Comparison of ENCODE assay signal across 22 mouse cellular contexts in the genomic region with DNA sequence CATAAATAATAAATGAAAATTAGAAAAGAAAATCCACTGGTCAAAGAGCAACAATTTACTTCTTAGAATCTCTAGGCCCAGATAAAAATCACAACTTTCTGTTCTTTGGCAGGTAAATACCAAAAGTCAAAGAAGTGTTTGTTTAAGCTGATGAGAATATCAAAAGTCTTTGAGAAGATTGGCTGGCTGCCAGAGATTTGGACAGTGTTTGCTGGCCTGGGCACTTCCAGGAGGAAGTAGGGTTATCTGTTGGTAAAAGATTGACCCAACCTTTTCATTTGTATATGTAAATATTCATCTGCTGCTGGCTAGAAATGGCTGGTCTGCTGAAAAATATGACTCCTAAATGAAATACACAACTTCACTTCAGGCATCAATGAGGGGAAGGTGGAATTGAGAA. TPM values are rescaled to one million over a fixed set of nuclear protein-coding genes. Genes with fewer than 3 reads are reported as not detected.
DNase-seq lines count a peak whose midpoint lies in the region; ATAC-seq and TF ChIP-seq lines count a peak whose summit lies in the region.
"Had no signal": no experiment of that assay in that cellular context is flagged by ENCODE, and none has a peak within 500 bp of the region (broad histone marks: within the 10 kb centered on the region; RNA-seq: fewer than 3 reads in every experiment).

No protein-coding gene starts in this region.

- H3K4me3 ChIP-seq in liver, adult 2 months (ENCODE audit: insufficient read depth, low read depth, low read length): no peak overlapping the region
- H3K4me3 ChIP-seq in liver, embryonic 12.5 days: no peak overlapping the region
- no peak overlapping the region for H3K4me3 ChIP-seq in MEL (ENCODE audit: control insufficient read depth in 1 of 2, insufficient read depth in 1 of 2, low read depth in 2 of 2, low read length in 2 of 2)
- H3K4me3 ChIP-seq in liver, embryonic 15.5 days (replicated peaks): no peak overlapping the region
- H3K4me3 ChIP-seq: embryonic facial prominence, embryonic 13.5 days; forebrain, embryonic 12.5 days; heart, embryonic 12.5 days had no signal

- H3K27ac ChIP-seq in liver, adult 2 months (replicated peaks; ENCODE audit: insufficient read depth, low read depth, low read length): no peak overlapping the region
- H3K27ac ChIP-seq in liver, embryonic 12.5 days: no peak overlapping the region
- H3K27ac ChIP-seq in MEL (ENCODE audit: control insufficient read depth, low read depth, low read length): no peak overlapping the region
- 0 out of 2 replicates have a peak overlapping the region, but pooled peaks have one; percentile 29 for H3K27ac ChIP-seq in liver, embryonic 15.5 days (replicated peaks)
- H3K27ac ChIP-seq: embryonic facial prominence, embryonic 13.5 days; forebrain, embryonic 12.5 days had no signal

- no peak for ATAC-seq in liver, embryonic 12.5 days
- no peak for ATAC-seq in liver, embryonic 15.5 days (ENCODE audit: insufficient read depth)
- no peak for ATAC-seq in inflammation-experienced regulatory T-cells, adult 6 months
- ATAC-seq: forebrain, embryonic 16.5 days had no signal

- no peaks in the 10 kb centered on the region for H3K9me3 ChIP-seq in liver, embryonic 12.5 days (replicated peaks)
- no peaks in the 10 kb centered on the region for H3K9me3 ChIP-seq in MEL (replicated peaks; ENCODE audit: insufficient read depth, low read length)
- H3K9me3 ChIP-seq in liver, embryonic 15.5 days (replicated peaks): no peaks in the 10 kb centered on the region
- H3K9me3 ChIP-seq: embryonic facial prominence, embryonic 13.5 days; forebrain, embryonic 12.5 days; heart, embryonic 12.5 days had no signal

- H3K4me2 ChIP-seq in liver, embryonic 12.5 days: no peak overlapping the region
- no peak overlapping the region for H3K4me2 ChIP-seq in liver, embryonic 15.5 days
- H3K4me2 ChIP-seq: embryonic facial prominence, embryonic 13.5 days; forebrain, embryonic 12.5 days; heart, embryonic 12.5 days had no signal

- H3K27me3 ChIP-seq in liver, adult 2 months (ENCODE audit: control insufficient read depth, insufficient read depth, low read length): no peaks in the 10 kb centered on the region
- H3K27me3 ChIP-seq in liver, embryonic 12.5 days (replicated peaks): no peaks in the 10 kb centered on the region
- no peaks in the 10 kb centered on the region; a peak in 1 of 4 replicates for H3K27me3 ChIP-seq in MEL (ENCODE audit: control insufficient read depth in 1 of 2, insufficient read depth in 2 of 2, low read length in 2 of 2)
- no peaks in the 10 kb centered on the region for H3K27me3 ChIP-seq in liver, embryonic 15.5 days
- H3K27me3 ChIP-seq: embryonic facial prominence, embryonic 13.5 days; forebrain, embryonic 12.5 days; heart, embryonic 12.5 days had no signal

- no peak overlapping the region for H3K9ac ChIP-seq in liver, adult 2 months (ENCODE audit: low read depth, low read length)
- no peak overlapping the region for H3K9ac ChIP-seq in liver, embryonic 12.5 days
- H3K9ac ChIP-seq in MEL (ENCODE audit: control insufficient read depth, low read depth, low read length, poor library complexity, severe bottlenecking): no peak overlapping the region
- H3K9ac ChIP-seq in liver, embryonic 15.5 days: no peak overlapping the region
- H3K9ac ChIP-seq: embryonic facial prominence, embryonic 13.5 days; forebrain, embryonic 12.5 days; heart, embryonic 12.5 days had no signal

- TF ChIP-seq RAD21 in MEL (IDR thresholded peaks at IDR 0.05; ENCODE audit: low read depth, low read length): no peak

- TF ChIP-seq POLR2A in liver, adult 2 months (IDR thresholded peaks at IDR 0.05; ENCODE audit: extremely low read depth, insufficient read depth, low read length): no peak
- TF ChIP-seq POLR2A in MEL (IDR thresholded peaks at IDR 0.05; ENCODE audit: control insufficient read depth in 1 of 2, insufficient read depth in 1 of 2, low read depth in 1 of 2, low read length in 2 of 2, poor library complexity in 1 of 2): no peak

- no peaks in the 10 kb centered on the region for H3K79me2 ChIP-seq in liver, adult 2 months (ENCODE audit: control insufficient read depth, insufficient read depth, low read length)
- H3K79me2 ChIP-seq in MEL (ENCODE audit: control insufficient read depth, insufficient read depth, low read length, poor library complexity): no peaks in the 10 kb centered on the region

- H3K36me3 ChIP-seq in liver, adult 2 months (ENCODE audit: control insufficient read depth, insufficient read depth, low read length): no peaks in the 10 kb centered on the region
- H3K36me3 ChIP-seq in liver, embryonic 12.5 days: no peaks in the 10 kb centered on the region
- H3K36me3 ChIP-seq in MEL (ENCODE audit: control insufficient read depth in 1 of 2, insufficient read depth in 2 of 2, low read length in 2 of 2): no peaks in the 10 kb centered on the region
- H3K36me3 ChIP-seq in liver, embryonic 15.5 days (replicated peaks): no peaks in the 10 kb centered on the region
- H3K36me3 ChIP-seq: embryonic facial prominence, embryonic 13.5 days; forebrain, embryonic 12.5 days; heart, embryonic 12.5 days had no signal

- H3K4me1 ChIP-seq in liver, adult 2 months (ENCODE audit: control insufficient read depth, insufficient read depth, low read length): no peaks in the 10 kb centered on the region
- H3K4me1 ChIP-seq in liver, embryonic 12.5 days: no peaks in the 10 kb centered on the region
- H3K4me1 ChIP-seq in MEL (ENCODE audit: control insufficient read depth in 1 of 2, insufficient read depth in 2 of 2, low read length in 2 of 2): no peaks in the 10 kb centered on the region
- no peaks in the 10 kb centered on the region for H3K4me1 ChIP-seq in liver, embryonic 15.5 days (replicated peaks)
- H3K4me1 ChIP-seq: embryonic facial prominence, embryonic 13.5 days; forebrain, embryonic 12.5 days; heart, embryonic 12.5 days had no signal

- TF ChIP-seq EP300 in MEL (IDR thresholded peaks at IDR 0.05; ENCODE audit: low read depth in 1 of 2, low read length in 2 of 2): 0 out of 4 replicates have a peak, but pooled peaks of 1 of the 2 experiments have one; percentile 6

- peak; percentile 61 for DNase-seq in liver, adult 2 months (ENCODE audit: extremely low read depth, low read depth, low spot score)
- peak; percentile 12 for DNase-seq in MEL (ENCODE audit: low read depth, low spot score)
- DNase-seq in yolk sac, embryonic 10.5 days (ENCODE audit: low spot score): peak; percentile 73
- no peak for DNase-seq in spleen, postnatal 14 days (ENCODE audit: low spot score in 2 of 2)
- DNase-seq: adrenal gland, adult 2 months; adrenal gland, postnatal 25 days; cerebellum, adult 18-20 months; cerebellum, adult 9-11 months; cerebellum, postnatal 36 days; gastrocnemius, postnatal 14 days; heart, postnatal 36 days had no signal

- TF ChIP-seq CTCF in liver, adult 2 months (IDR thresholded peaks at IDR 0.05; ENCODE audit: low read depth, low read length): no peak
- TF ChIP-seq CTCF in MEL (IDR thresholded peaks at IDR 0.05 in 2 of 3, conservative IDR thresholded peaks at IDR 0.05 in 1 of 3; ENCODE audit: control insufficient read depth in 1 of 3, insufficient read depth in 1 of 3, low read depth in 2 of 3, low read length in 3 of 3, poor library complexity in 1 of 3, severe bottlenecking in 1 of 3): no peak

TF ChIP-seq in MEL, 35 proteins besides CTCF, POLR2A, EP300 and RAD21:
- TF ChIP-seq GABPA (IDR thresholded peaks at IDR 0.05; ENCODE audit: low read depth, low read length) (no peak), MAFK (IDR thresholded peaks at IDR 0.05; ENCODE audit: borderline replicate concordance, low read depth, low read length) (no peak), MXI1 (IDR thresholded peaks at IDR 0.05; ENCODE audit: low read depth, low read length) (no peak), POLR2AphosphoS2 (IDR thresholded peaks at IDR 0.05; ENCODE audit: low read length) (no peak), ZMIZ1 (IDR thresholded peaks at IDR 0.05; ENCODE audit: low read depth, low read length) (no peak), CHD1 (IDR thresholded peaks at IDR 0.05; ENCODE audit: low read depth, low read length) (no peak), HCFC1 (IDR thresholded peaks at IDR 0.05; ENCODE audit: low read depth, low read length) (no peak), NRF1 (IDR thresholded peaks at IDR 0.05; ENCODE audit: insufficient read depth, low read depth, low read length, poor library complexity, severe bottlenecking) (no peak), SMC3 (IDR thresholded peaks at IDR 0.05; ENCODE audit: low read depth, low read length) (no peak), ETS1 (IDR thresholded peaks at IDR 0.05; ENCODE audit: low read depth, low read length) (no peak), GATA1 (IDR thresholded peaks at IDR 0.05; ENCODE audit: low read depth, low read length) (no peak), USF1 (IDR thresholded peaks at IDR 0.05; ENCODE audit: low read depth, low read length) (no peak), MYB (IDR thresholded peaks at IDR 0.05; ENCODE audit: low read depth, low read length) (no peak), USF2 (IDR thresholded peaks at IDR 0.05; ENCODE audit: borderline replicate concordance in 1 of 2, insufficient read depth in 1 of 2, low read depth in 1 of 2, low read length in 2 of 2) (no peak), MYC (IDR thresholded peaks at IDR 0.05; ENCODE audit: low read depth, low read length) (no peak), TBP (IDR thresholded peaks at IDR 0.05; ENCODE audit: low read depth, low read length) (no peak), KAT2A (conservative IDR thresholded peaks at IDR 0.05; ENCODE audit: low read depth, low read length) (no peak), BHLHE40 (IDR thresholded peaks at IDR 0.05; ENCODE audit: borderline replicate concordance, low read depth, low read length) (no peak), UBTF (IDR thresholded peaks at IDR 0.05; ENCODE audit: borderline replicate concordance, insufficient read depth, low read depth, low read length) (no peak), NELFE (IDR thresholded peaks at IDR 0.05; ENCODE audit: low read depth, low read length) (no peak)
TF ChIP-seq in MEL: peak in this region for 0.

RNA-seq across cellular contexts. Expression of a gene that starts 11.8 kb away (rescaled TPM):
- total RNA-seq in liver, adult 2 months (2014; rRNA removed): under 0.01 TPM in 2 replicates
- not detected in 2 replicates for polyA plus RNA-seq in liver, adult 2 months (2012; rRNA removed)
- 0.29 and 0.42 TPM in 2 replicates for polyA plus RNA-seq in liver, embryonic 12.5 days (2016; fragmentation: Nextera tagmentation; extraction: Ambion mirVana)
- not detected in 2 replicates for total RNA-seq in MEL (2012; rRNA removed)
- polyA plus RNA-seq in MEL (2012; ENCODE audit: insufficient read depth in 1 of 2, insufficient read length in 2 of 2, low read depth in 1 of 2, low replicate concordance in 2 of 2, missing spikeins in 1 of 2): not detected
- 1.5 and 1.6 TPM in 2 replicates for polyA plus RNA-seq in liver, embryonic 15.5 days (2015; fragmentation: Nextera tagmentation; extraction: Ambion mirVana)
- polyA plus RNA-seq in inflammation-experienced regulatory T-cells, adult 6 months (2017; shearing (Covaris generic)): under 1 TPM in 1 of 3 experiments, not detected in 2; 0.09 TPM
- total RNA-seq: adrenal gland, adult 2 months; adrenal gland, postnatal 25 days; gastrocnemius, adult 18-20 months; gastrocnemius, postnatal 14 days; heart, adult 8-10 months; heart, postnatal 36 days had no signal
- polyA plus RNA-seq: adrenal gland, adult 2 months; C2C12; hindbrain, embryonic 11.5 days had no signal

Comparison
In these comparisons a context has a peak if more than half of its experiments do, and no peak if none do; other contexts are left out.
1. DNase-seq: peak in liver, adult 2 months (single experiment), MEL (single experiment) and yolk sac, embryonic 10.5 days (single experiment); none in spleen, postnatal 14 days (0 of 2).